Mouse (Mus musculus) frontal cortex, postnatal 14 days (tissue): Measurements from ENCODE around the gene Kif24.
A peak's percentile ranks its signal among the peaks of the same experiment; 100 is the strongest.

Experiments used
- DNase-seq, 2 experiments: peaks; one replicate each; pipeline ENCODE4 v3.0.0; 2022; ENCODE audit warnings: low spot score in 2 of 2

Kif24 gene

GRCm38 (mm10) chr4:41401167-41401566 is 63.5 kb downstream of the Kif24 start:
- no peak for DNase-seq

- DNase-seq = no peak
Observed at GRCm38 (mm10) chr4:41399904-41400303, 64.8 kb downstream of the Kif24 start.

DNA sequence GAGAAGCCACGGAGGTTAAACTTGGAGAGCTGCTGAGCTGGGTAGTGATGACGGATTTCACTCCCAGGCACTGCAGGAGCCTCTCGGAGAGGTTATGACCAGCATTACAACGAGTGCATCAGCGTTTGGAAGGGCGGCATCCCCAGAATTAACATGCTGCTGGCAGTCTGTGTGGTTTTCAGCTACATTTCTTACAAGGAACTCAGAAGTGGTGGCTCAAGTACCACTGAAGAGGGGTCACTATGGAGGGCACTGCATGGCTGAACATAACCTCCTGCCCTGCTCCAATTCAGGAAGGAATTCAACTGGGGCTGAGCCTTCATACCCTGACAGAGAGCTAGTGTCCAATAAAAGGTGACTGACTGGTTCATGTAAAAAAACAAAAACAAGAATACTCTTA is 66.3 kb downstream of the Kif24 start:
- DNase-seq = no peak

DNA sequence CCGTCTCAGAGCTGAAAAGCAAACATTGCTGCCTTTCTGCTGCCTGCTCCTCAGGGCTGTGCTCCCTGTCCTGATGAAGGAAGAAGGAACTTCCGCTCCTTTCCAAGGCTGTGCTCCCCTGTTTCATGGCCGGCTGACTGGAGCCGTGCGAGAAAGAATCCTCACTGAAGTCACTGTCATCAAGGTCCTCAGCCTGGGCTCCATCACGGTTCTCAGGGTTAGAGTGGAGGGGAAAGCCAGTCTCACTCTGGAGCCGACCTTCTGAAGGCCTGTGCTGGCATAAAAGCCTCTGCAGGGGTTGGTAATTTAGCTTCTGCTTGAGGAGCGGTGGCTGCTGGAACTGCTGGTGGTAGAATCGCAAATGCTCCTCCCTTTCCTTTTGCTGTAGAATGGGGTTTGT is 70.0 kb downstream of the Kif24 start:
- no peak for DNase-seq

DNA sequence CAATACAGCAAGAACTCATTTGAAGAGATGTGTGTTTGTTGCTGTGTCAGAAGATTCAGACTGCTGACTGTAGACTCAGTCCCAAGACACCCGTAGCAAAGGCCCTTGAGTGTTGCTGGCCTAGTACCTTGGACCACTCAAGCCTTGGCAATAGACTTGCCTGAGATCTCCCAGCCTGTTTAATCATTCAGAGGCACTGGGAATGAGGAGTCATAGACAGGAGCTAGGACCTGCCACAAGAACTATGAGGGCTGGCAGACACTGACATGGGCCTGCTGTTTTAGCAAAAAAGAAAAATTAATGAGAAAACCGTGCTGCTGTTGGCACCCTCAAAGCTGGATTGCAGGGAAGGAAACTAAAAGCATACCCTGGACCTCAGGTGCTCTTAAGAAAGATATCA is 73.7 kb downstream of the Kif24 start:
- DNase-seq = no peak

DNA sequence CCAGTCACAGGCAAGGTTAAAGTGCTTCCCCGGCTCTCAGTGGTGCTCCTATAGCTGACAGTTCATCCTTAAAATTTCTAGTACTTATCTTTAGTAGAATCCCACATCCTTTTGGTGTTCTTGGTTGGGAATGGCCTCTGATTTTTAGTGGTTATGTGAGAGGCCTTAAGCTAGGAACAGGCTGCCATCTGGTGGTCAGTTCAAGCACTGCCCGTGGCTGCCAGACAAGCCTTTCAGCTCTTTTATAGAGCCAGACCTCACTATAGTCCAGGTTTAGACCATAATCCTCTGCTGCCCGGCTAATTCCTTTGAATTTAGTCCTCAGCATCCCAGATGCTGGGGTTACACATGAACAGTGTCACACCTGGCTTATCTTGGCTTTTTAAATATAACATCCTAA is 74.6 kb downstream of the Kif24 start:
- peak; percentile 53 to 79 for DNase-seq

DNA sequence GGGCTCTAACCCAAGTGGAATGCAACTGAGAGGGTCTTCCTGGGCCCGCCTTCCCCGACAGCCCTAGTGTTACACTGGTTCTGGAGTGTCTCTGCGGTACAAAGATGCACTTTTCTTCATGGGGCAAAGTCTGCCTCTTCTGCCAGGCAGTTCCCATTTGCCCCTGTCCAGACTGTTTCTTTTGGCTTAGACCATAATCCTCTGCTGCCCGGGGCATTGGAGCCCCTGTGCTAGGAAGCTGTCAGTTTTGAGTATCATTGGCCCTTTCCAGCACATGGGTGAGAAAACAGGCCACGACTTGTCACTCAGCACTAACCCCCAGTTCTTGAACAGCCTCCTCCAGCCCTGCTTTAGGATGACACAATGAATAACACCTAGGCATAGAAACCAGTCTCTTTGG is 75.4 kb downstream of the Kif24 start:
- no peak for DNase-seq

GRCm38 (mm10) chr4:41388616-41389015 is 76.1 kb downstream of the Kif24 start:
- DNase-seq = no peak

GRCm38 (mm10) chr4:41387755-41388469 is 76.8 kb downstream of the Kif24 start:
- DNase-seq = no peak

DNA sequence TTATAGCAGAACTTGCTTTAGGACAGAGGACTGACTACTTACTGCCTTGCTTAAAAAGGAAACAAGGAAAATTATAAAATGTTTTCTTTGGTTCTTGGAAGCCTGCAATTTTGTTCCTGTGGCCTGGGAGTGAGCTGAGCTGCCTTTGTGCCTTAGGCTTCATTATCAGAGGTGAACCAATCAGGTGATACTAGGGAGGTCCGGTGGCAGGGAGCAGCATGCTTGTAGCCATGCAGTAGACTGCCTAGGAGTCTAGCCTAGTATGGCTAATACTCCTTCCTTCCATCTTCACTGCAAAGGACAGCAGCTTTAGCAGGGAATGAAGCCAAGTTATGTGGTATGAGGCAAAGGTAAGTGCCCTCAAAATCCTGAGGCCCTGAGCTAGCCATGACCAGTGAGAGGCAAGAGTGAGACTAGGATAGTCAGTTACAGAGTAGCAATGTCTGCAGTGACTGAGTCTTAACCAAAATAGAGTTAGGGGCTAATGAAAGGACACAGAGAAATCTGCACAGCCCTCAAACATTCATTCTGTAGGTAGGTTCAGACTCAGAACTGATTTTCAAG is 78.2 kb downstream of the Kif24 start:
- no peak for DNase-seq

GRCm38 (mm10) chr4:41381213-41381950 is 83.3 kb downstream of the Kif24 start:
- DNase-seq = no peak

GRCm38 (mm10) chr4:41377567-41377966 is 87.1 kb downstream of the Kif24 start:
- no peak for DNase-seq

GRCm38 (mm10) chr4:41369702-41370437 is 94.8 kb downstream of the Kif24 start:
- DNase-seq = no peak

- DNase-seq = no peak
Observed at GRCm38 (mm10) chr4:41368198-41368597, 96.5 kb downstream of the Kif24 start.

DNA sequence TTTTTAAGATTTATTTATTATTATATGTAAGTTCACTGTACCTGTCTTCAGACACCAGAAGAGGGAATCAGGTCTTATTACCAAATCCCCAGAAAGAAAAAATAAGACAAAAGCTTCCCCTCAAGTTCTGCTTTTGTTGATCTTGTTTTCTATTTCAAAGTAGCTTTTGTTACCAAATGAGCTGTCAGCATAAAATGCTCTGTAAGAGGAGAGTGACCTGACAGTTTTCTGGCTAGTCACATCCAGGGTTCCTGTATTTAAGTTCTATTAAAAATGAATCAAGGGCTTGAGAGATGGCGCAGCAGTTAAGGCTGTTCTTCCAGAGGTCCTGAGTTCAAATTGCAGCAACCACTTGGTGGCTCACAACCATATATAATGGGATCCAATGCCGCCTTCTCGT is 103.6 kb downstream of the Kif24 start:
- no peak for DNase-seq

DNA sequence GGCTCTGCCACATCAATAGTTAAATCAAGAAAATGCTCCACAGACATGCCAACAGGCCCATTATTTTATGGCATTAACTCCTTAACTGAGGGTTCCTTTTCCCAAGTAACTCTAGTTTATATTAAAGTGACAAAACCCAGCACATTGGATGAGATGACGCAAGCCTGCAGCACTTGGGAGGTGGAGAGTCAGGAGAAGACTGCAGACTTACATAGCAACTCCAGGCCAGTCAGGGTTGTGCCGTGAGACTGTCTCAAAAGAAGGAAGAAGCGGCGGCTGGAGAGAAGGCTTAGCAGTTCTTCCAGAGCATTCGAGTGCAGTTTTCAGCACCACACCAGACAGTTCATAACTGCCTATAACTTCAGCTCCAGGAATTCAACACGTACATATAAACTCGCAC is 105.3 kb downstream of the Kif24 start:
- no peak for DNase-seq

DNA sequence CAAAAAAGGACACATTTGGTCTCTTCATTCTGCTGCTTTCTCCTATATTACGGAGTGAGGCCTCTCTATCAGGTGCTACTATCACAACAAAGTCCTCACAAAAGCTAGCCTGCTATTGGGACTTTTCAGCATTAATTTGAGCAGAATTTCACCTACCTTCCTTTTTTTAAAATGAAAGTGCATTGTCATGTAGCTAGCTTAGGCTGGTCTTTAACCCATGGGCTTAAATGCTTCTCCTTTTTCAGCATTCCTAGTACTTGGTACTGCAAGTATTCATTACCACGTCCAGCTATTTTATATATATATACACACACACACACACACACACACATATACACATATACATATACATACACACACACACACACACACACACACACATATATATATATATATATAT is 106.0 kb downstream of the Kif24 start:
- DNase-seq = no peak

DNA sequence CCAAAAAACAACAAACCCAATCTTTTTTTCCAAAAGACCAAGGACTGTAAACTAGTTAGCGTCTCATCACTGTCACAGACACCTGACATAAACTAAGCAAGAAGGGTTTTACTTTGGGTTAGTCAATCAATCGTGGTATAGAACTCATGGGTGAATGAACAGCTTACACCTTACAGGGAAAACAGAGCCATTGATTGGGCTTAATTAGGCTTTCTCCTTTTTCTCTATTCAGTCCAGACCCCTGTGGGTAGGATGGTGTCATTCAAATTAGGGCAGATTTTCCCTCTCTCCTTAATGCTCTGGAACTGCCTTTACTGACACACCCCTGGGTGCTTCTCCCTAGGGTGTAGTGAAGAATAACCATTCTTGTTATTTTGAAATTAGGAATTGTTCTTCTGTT is 107.5 kb downstream of the Kif24 start:
- no peak for DNase-seq

- DNase-seq = no peak
Observed at GRCm38 (mm10) chr4:41353265-41353664, 111.4 kb downstream of the Kif24 start.

DNA sequence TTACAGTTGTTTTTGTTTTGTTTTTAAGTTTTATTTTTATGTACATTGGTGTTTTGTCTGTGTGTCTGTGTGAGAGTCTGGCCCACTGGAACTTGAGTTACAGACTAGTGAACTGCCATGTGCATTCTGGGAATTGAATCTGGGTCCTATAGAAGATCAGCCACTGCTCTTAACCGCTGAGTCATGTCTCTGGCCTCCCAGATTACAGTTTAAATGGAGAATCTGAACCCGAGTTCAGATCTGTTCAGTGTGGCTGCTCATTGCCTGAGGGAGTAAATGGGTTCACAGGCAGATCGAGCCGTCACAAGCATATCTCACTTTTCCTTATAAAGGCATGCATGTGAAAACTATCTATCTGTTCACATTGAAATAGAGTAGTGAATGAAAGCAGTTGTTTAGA is 111.9 kb downstream of the Kif24 start:
- no peak for DNase-seq

- DNase-seq = no peak
Observed at GRCm38 (mm10) chr4:41349199-41349591, 115.5 kb downstream of the Kif24 start.

DNA sequence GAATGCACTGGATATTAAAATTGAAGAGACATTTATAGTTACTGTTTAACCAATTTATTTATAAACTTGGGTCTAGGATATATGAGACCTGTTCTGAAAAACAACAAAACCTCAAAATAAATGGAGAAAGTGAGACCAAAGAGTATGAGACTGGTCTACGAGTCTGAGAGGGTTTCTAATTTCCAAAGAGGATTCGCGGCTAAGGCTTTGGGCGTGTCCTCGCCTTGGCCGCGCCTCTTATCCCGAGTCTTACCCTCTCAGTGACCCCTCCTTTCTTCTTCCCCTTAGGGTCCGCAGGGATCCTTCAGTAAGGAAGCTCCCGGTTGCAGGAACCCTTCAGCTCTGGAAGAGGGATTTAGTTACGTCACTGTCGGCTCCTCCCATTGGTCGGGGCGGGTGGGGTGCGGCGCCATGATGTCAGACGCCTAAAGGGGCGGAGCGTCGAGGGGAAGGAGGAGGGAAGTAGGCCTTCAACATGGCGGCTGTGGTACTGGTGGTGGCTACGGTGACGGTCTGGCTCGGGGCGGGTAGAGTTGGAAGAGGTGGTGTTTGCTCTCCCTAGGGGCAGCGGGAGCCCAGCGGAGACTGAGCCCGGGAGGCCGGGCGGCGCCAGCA is 116.0 kb downstream of the Kif24 start, which contains the start of gene Ubap1:
TSS of gene Ubap1 (plus strand) at position 413 of the 615 bp plus-strand sequence.
- peak; percentile 88 to 91 for DNase-seq
